Mouse (Mus musculus) limb, embryonic 11.5 days (tissue): ENCODE data around the gene Kirrel3. TPM values are rescaled to one million over a fixed set of nuclear protein-coding genes. Genes with fewer than 3 reads are reported as not detected.

Source experiments
- ATAC-seq: fragments of 200-750 bp; cut with Nextera tagmentation; 2 replicates; pipeline ENCODE4 v1.8.0; 2017; ENCODE audit warnings: low read depth; ENCODE audit not compliant: insufficient number of reproducible peaks, low FRiP score, low TSS enrichment
- DNase-seq: peaks from one replicate; pipeline ENCODE4 v3.0.0-alpha.2; 2015; ENCODE audit warnings: low spot score
- H3K27ac ChIP-seq: fragments of 300-500 bp; sonication (generic); replicated peaks from 2 replicates; pipeline ENCODE4 v1.5.1; 2014; ENCODE audit warnings: low read depth, mild to moderate bottlenecking, low read length
- H3K27me3 ChIP-seq: fragments of 300-500 bp; sonication (generic); 2 replicates; pipeline ENCODE4 v1.6.1; 2014; ENCODE audit warnings: mild to moderate bottlenecking, low read length, mixed read lengths; ENCODE audit not compliant: control insufficient read depth, insufficient read depth
- H3K36me3 ChIP-seq: fragments of 300-500 bp; sonication (generic); 2 replicates; pipeline ENCODE4 v1.6.1; 2014; ENCODE audit warnings: mild to moderate bottlenecking, low read length, moderate library complexity, mixed read lengths; ENCODE audit not compliant: control insufficient read depth, insufficient read depth
- H3K4me1 ChIP-seq: fragments of 300-500 bp; sonication (generic); 2 replicates; pipeline ENCODE4 v1.6.1; 2014; ENCODE audit warnings: low read length, mixed read lengths; ENCODE audit not compliant: control insufficient read depth, insufficient read depth
- H3K4me2 ChIP-seq: fragments of 300-500 bp; sonication (generic); 2 replicates; pipeline ENCODE4 v1.6.1; 2014; ENCODE audit warnings: low read depth, mild to moderate bottlenecking, moderate library complexity; ENCODE audit not compliant: severe bottlenecking
- H3K4me3 ChIP-seq: fragments of 300-500 bp; sonication (generic); 2 replicates; pipeline ENCODE4 v1.5.1; 2014; ENCODE audit warnings: low read depth, low read length
- H3K9ac ChIP-seq: fragments of 300-500 bp; sonication (generic); 2 replicates; pipeline ENCODE4 v1.6.1; 2014; ENCODE audit warnings: mild to moderate bottlenecking, low read length
- H3K9me3 ChIP-seq: fragments of 300-500 bp; sonication (generic); 2 replicates; pipeline ENCODE4 v1.6.1; 2016; ENCODE audit warnings: low read length; ENCODE audit not compliant: control insufficient read depth
- WGBS: fragments of 180-500 bp; shearing (Covaris S2); extraction: QIAGEN DNeasy Blood & Tissue Kit; methylation state at CpG from one replicate; pipeline ENCODE4 v1.1.7; 2014; 5-methylcytosine and 5-hydroxymethylcytosine counted together
- polyA plus RNA-seq: library from polyadenylated mRNA; unstranded; fragments of >200 nt; fragmentation: Nextera tagmentation; extraction: Ambion mirVana; gene quantifications from 2 replicates; pipeline ENCODE4 v1.2.1, GENCODE M21; 2014

Kirrel3 gene
- polyA plus RNA-seq, 1 experiment from 2014 or later: 2.6 TPM

DNA sequence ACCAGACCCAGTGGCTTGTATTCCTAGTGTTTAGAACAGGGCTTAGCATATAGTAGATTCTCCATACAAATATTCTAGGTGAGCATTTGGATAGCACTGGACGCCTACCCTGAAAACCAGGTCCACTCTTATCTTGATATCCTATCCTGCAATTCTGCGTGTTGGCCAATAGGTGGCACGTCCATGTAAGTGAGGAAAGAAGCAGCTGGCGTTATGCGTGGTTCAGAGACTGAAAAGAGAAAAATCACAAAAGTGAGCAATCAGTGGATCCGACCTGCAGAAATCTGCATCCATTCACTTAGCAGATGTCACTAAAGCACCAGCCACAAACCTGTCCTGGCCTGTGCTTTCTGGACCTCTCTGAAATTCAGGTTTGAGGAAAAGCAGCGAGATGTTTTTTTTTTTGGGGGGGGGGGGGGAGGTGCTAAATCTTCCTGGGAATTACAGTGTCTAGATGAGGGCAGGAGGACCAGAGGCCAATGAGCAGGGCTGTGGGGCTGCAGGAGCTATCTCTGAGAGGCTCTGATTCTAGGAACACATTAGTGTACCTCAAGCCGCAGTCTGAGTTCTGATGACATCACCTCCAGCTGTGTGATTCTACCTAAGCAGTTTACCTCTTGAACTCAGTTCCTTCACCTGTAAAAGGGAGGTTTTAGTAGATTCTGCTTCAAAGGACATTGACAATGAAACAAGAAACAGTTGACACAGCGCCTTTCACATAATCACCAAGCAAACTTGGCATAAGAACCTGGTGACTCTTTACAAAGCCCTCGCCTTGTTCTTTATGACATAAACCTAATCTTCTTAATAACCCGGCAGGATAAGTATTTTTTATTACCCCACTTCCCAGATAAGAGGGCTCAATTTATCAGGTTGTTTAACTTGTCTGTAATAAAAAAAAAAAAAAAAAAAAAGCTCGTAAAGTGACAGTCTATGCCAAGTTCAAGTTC, 498.1 kb downstream of the Kirrel3 start:
- Histone ChIP-seq H3K4me2 (peak overlapping the region; percentile 18; the same call in 1 of the 2 replicates), H3K27ac (no peak overlapping the region), H3K9ac (no peak overlapping the region), H3K36me3 (no peaks in the 10 kb centered on the region), H3K4me1 (no peaks in the 10 kb centered on the region), H3K9me3 (no peaks in the 10 kb centered on the region), H3K4me3 (no peak overlapping the region), H3K27me3 (no peaks in the 10 kb centered on the region)
- WGBS: 30% methylated on average over 12 of the region's 12 CpGs
- peak; percentile 38 for DNase-seq
- no peak for ATAC-seq

DNA sequence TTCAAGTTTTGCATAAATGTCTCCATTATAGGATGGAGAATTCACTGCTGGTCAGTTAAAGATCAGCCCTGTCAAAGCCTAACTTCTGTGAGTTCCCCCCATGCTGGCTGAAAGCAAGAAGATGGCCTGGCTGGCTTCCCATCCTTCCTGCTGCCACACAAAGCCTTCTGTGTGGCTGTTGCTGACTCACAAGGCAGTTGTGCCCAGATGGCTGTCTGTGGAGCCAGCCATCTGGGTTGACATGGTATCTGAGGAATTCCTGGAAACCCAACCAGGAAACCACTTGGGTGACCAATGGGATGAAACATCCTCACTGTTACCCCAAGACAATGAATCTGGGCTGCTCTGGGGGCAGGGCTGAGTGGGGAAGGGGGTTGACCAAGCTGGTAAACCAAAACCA, 500.5 kb downstream of the Kirrel3 start:
- ATAC-seq: no peak
- no peak overlapping the region for H3K4me3 ChIP-seq

DNA sequence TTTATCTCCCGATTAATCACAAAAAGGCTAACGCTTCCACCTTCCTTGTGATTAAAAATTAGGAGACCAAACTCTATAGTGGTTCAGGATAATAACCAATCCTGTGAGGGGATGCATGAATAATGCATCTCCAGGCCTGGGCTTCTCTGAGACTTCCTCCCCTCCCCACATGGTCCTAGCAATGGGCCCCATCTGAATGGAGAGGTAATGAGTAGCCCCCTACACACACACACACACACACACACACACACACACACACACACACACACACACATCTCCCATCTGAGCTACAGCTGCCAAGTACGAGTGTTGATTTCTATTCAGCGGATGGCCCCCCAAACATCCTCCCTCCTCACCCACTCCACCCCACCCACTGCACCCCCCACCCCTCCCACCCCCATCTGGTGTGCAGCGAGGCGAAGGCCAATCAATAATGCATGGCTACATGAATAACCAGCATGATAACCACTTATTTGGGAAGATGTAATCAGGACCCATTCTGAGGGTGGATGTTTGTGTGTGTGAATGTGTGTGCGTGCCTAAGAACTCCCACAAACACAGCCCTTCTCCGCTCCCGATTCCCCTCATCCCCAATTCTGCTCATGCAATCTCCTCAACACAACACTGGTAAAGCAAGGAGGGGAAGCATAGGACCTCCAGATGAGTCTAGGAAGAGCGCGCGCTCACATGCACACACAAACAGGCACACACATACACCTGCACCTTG, 501.9 kb downstream of the Kirrel3 start:
- no peak overlapping the region for H3K4me2 ChIP-seq
- H3K36me3 ChIP-seq: no peaks in the 10 kb centered on the region
- H3K4me3 ChIP-seq: no peak overlapping the region
- DNase-seq (no peak), ATAC-seq (no peak)
- 93% methylated on average over 12 of the region's 12 CpGs for WGBS
- H3K27me3 ChIP-seq: no peaks in the 10 kb centered on the region
- no peaks in the 10 kb centered on the region for H3K4me1 ChIP-seq
- H3K9me3 ChIP-seq: no peaks in the 10 kb centered on the region
- H3K27ac ChIP-seq: no peak overlapping the region
- H3K9ac ChIP-seq: no peak overlapping the region

More for the DNA sequence above, 500.5 kb downstream of the Kirrel3 start:
- no peak overlapping the region for H3K4me2 ChIP-seq
- DNase-seq: no peak
- H3K36me3 ChIP-seq: no peaks in the 10 kb centered on the region
- H3K9ac ChIP-seq: no peak overlapping the region
- no peak overlapping the region for H3K27ac ChIP-seq
- H3K9me3 ChIP-seq: no peaks in the 10 kb centered on the region
- H3K27me3 ChIP-seq: no peaks in the 10 kb centered on the region
- no peaks in the 10 kb centered on the region for H3K4me1 ChIP-seq

DNA sequence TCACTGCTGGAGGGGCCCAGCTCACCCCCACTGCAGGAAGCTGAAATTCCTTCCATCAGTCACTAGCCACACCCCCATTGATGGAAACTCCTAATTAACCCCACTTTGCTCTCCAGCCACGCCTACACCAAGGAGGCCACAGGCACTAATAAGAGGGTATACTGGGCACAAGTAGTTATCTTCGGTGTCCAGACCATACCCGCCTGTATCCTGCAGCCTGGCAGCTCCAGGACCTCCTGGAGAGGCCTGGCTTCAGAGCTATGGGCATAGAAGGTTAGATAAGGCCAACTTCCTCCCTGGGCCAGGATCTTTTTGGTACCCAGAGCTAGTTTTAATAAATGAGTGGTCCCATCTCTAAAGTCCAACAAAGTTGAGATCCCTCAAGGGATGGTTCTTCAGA, 503.0 kb downstream of the Kirrel3 start:
- H3K4me3 ChIP-seq: no peak overlapping the region
- no peaks in the 10 kb centered on the region for H3K9me3 ChIP-seq
- 68% methylated on average over 3 of the region's 3 CpGs for WGBS
- ATAC-seq (no peak), DNase-seq (no peak)
- H3K27ac ChIP-seq: no peak overlapping the region
- H3K9ac ChIP-seq: no peak overlapping the region
- H3K4me2 ChIP-seq: no peak overlapping the region
- no peaks in the 10 kb centered on the region for H3K4me1 ChIP-seq
- H3K36me3 ChIP-seq: no peaks in the 10 kb centered on the region
- H3K27me3 ChIP-seq: no peaks in the 10 kb centered on the region

DNA sequence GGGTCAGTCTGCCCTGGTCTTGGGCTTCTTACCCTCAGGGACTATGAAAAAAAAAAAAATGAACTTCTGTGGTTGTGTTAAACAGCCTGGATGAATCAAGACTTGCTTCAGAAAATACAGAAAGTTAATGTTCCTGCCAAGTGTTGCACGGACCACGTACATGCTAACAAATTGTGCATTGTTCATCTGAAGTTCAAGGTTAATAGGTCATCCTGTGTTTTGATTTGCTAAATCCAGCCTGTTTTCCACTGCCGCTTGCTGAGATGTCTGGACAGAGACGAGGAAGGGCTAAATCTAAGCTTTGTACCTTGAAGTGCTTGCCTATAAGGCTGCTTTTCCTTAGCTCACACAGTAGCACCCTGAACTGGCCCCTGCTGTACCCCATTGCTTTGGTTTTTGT, 506.5 kb downstream of the Kirrel3 start:
- ATAC-seq: no peak
- no peak overlapping the region for H3K4me3 ChIP-seq
- no peaks in the 10 kb centered on the region for H3K27me3 ChIP-seq
- no peaks in the 10 kb centered on the region for H3K9me3 ChIP-seq
- 48% methylated on average over 4 of the region's 4 CpGs for WGBS
- DNase-seq: no peak
- no peak overlapping the region for H3K4me2 ChIP-seq
- no peak overlapping the region for H3K9ac ChIP-seq
- H3K4me1 ChIP-seq: no peaks in the 10 kb centered on the region
- H3K36me3 ChIP-seq: no peaks in the 10 kb centered on the region
- no peak overlapping the region for H3K27ac ChIP-seq

DNA sequence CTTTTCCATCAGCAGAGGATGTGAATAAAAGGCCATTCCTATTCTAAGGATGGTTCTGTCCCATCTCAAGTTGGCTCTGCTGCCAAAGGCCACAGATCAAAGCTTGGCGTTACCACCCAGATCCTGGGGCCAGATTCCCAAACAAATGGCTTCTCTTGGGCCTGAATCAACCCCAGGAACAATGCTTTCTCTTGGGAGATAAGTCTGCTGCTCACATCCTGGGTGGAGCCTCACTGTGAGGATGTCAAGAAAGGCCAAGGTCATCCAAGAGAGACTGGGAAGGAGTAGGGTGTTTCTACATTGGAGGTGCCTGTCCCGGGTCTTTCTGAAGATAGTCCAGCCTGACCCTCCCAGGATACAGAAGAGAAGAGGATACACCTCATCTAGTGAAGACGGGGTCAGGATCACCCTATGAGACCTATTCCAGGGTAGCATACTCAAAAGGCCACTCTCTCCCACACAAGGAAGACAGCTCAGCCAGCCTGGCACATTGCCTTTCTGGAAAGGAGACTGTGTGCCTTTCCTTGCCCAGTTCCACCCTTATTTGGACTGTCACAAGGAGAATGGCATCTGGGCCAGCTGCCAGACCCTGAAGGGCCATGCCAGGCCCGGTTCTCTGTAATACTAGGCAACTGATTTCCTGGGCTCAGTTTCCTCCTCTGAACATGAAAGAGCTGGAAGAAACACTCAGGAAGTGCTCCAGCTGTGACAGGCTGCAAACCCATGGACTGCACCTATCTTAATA, 507.9 kb downstream of the Kirrel3 start:
- WGBS: 81% methylated on average over 4 of the region's 4 CpGs
- Histone ChIP-seq H3K27ac (no peak overlapping the region), H3K4me1 (peaks cover 9% of the 10 kb centered on the region; the same call in 1 of the 2 replicates), H3K4me2 (no peak overlapping the region), H3K4me3 (no peak overlapping the region), H3K36me3 (no peaks in the 10 kb centered on the region), H3K9ac (no peak overlapping the region), H3K27me3 (no peaks in the 10 kb centered on the region), H3K9me3 (no peaks in the 10 kb centered on the region)
- DNase-seq: no peak
- ATAC-seq: no peak

DNA sequence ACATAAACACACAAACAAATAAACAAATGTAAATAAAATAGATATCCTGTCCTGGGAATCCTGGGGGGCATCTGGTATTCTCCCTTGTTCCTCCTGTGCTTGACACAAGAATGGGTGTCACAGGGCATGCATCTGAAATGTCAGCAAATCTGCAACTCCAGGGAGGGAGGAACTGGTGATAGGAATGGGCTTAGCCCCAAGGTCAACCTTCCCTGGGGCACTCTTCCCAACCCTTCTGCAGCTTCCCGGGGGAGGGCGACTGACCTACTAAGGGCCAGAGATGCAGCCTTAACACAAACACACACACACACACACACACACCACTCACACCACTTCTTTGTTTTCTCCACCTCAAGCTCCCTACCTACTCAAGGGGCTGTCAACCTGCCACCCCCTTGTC, 509.4 kb downstream of the Kirrel3 start:
- no peak overlapping the region for H3K4me2 ChIP-seq
- H3K36me3 ChIP-seq: no peaks in the 10 kb centered on the region
- no peak overlapping the region for H3K9ac ChIP-seq
- peaks cover 9% of the 10 kb centered on the region; the same call in 1 of the 2 replicates for H3K4me1 ChIP-seq
- WGBS: 90% methylated on average over 2 of the region's 2 CpGs
- H3K9me3 ChIP-seq: no peaks in the 10 kb centered on the region
- no peak overlapping the region for H3K27ac ChIP-seq
- ATAC-seq: no peak
- no peaks in the 10 kb centered on the region for H3K27me3 ChIP-seq
- DNase-seq: no peak
- H3K4me3 ChIP-seq: no peak overlapping the region

DNA sequence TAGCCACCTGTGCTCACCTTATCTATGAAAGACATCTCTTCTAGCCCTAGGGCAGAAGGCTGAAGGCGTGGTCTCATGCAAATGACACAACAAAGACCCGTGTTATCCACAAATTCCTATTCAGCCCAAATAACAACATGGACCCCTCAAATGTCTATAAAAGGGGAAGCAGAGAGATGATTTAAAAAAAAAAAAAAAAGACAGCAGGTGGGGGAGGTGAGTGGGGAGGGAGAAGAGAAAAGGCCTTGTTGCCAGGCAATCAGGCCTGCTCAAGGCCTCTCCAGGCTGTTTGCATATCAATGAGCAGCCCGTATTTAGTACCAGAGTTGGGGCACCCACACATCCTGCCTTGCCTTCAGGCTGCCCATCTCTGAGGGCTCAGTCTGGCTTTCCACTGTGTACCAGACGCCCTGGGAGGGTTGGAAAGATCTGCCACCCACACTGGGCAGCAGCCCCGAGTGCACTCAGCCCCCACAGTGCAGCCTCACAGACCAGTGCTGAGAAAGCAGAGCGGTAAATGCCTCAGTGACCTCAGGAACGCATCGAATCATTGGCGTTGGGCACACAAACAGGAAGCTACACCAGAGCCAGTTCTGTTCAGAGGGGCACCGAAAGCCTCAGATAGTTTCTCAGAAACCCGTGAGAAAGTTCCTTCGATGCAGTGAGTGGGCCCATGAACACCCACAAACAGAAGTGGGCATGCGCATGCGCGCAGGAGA, 510.1 kb downstream of the Kirrel3 start:
- Histone ChIP-seq H3K27me3 (no peaks in the 10 kb centered on the region), H3K9me3 (no peaks in the 10 kb centered on the region), H3K9ac (no peak overlapping the region), H3K4me3 (no peak overlapping the region), H3K4me1 (peaks cover 9% of the 10 kb centered on the region; the same call in 1 of the 2 replicates), H3K27ac (no peak overlapping the region), H3K4me2 (no peak overlapping the region), H3K36me3 (no peaks in the 10 kb centered on the region)
- DNase-seq (no peak), ATAC-seq (no peak)
- 58% methylated on average over 15 of the region's 15 CpGs for WGBS
